Mouse (Mus musculus) CH12.LX (cell line): ENCODE data around the gene Pimreg. TPM values are rescaled to one million over a fixed set of nuclear protein-coding genes. Genes with fewer than 3 reads are reported as not detected.

Experiments
- DNase-seq: peaks from one replicate; pipeline ENCODE4 v3.0.0-alpha.2; 2013; ENCODE audit errors: extremely low read depth
- H3K27ac ChIP-seq: 2 replicates; pipeline ENCODE4 v1.5.1; 2012; ENCODE audit warnings: low read depth, mild to moderate bottlenecking, control low read depth, moderate library complexity; ENCODE audit not compliant: insufficient read depth
- H3K27me3 ChIP-seq: replicated peaks from 2 replicates; pipeline ENCODE3; 2012; ENCODE audit warnings: inconsistent platforms
- H3K36me3 ChIP-seq, 2 experiments: replicated peaks in 1 of 2; 2 replicates each; pipeline versions ENCODE3 to v1.6.1; 2012; ENCODE audit warnings: inconsistent platforms in 1 of 2, low read length in 1 of 2, mild to moderate bottlenecking in 1 of 2, mixed read lengths in 1 of 2, moderate library complexity in 1 of 2; ENCODE audit not compliant: control insufficient read depth in 1 of 2, insufficient read depth in 1 of 2
- H3K4me1 ChIP-seq, 2 experiments: 2 replicates each; pipeline ENCODE4 v1.6.1; 2012; ENCODE audit warnings: inconsistent platforms in 1 of 2, moderate library complexity in 1 of 2; ENCODE audit not compliant: insufficient read depth in 2 of 2, control insufficient read depth in 1 of 2
- H3K4me2 ChIP-seq: 2 replicates; pipeline ENCODE4 v1.6.1; 2012; ENCODE audit warnings: low read depth, mild to moderate bottlenecking, control low read depth; ENCODE audit not compliant: poor library complexity, insufficient read depth, severe bottlenecking
- H3K4me3 ChIP-seq, 3 experiments: fragments of 150-350 bp in 1 of 3; sonication (generic) in 1 of 3; replicated peaks in 1 of 3; 2 replicates each; pipeline versions ENCODE3 to v1.5.1; 2011 to 2012; ENCODE audit warnings: low read depth in 2 of 3, low read length in 2 of 3, mild to moderate bottlenecking in 2 of 3, moderate library complexity in 2 of 3, control low read depth in 1 of 3, improper control_type of control experiment in 1 of 3, inconsistent platforms in 1 of 3, mixed read lengths in 1 of 3; ENCODE audit not compliant: poor library complexity in 1 of 3
- H3K79me2 ChIP-seq: replicated peaks from 2 replicates; pipeline ENCODE4 v1.6.1; 2012; ENCODE audit warnings: mild to moderate bottlenecking, moderate library complexity; ENCODE audit not compliant: control insufficient read depth, poor library complexity, insufficient read depth, severe bottlenecking; ENCODE audit errors: extremely low read depth
- H3K9ac ChIP-seq: 2 replicates; pipeline ENCODE4 v1.6.1; 2012; ENCODE audit warnings: low read depth, mild to moderate bottlenecking, control low read depth, moderate library complexity; ENCODE audit not compliant: insufficient read depth
- H3K9me3 ChIP-seq: replicated peaks from 2 replicates; pipeline ENCODE3; 2012; ENCODE audit warnings: low read length, inconsistent platforms, mixed read lengths
- BHLHE40 ChIP-seq: IDR thresholded peaks from 2 replicates; pipeline ENCODE4 v1.6.1; 2011; ENCODE audit warnings: mild to moderate bottlenecking, low read depth, low read length, improper control_type of control experiment
- CHD1 ChIP-seq: IDR thresholded peaks from 2 replicates; pipeline ENCODE4 v1.6.1; 2012; ENCODE audit warnings: low read depth, low read length, improper control_type of control experiment, inconsistent platforms
- CHD2 ChIP-seq: IDR thresholded peaks from 2 replicates; pipeline ENCODE4 v1.6.1; 2011; ENCODE audit warnings: low read length, improper control_type of control experiment
- CTCF ChIP-seq, 2 experiments: IDR thresholded peaks in 1 of 2; conservative IDR thresholded peaks in 1 of 2; 2 replicates each; pipeline ENCODE4 v1.5.1; 2011 to 2012; ENCODE audit warnings: low read depth in 2 of 2, low read length in 2 of 2, improper control_type of control experiment in 1 of 2, inconsistent platforms in 1 of 2, mild to moderate bottlenecking in 1 of 2, moderate library complexity in 1 of 2
- EP300 ChIP-seq: IDR thresholded peaks from 2 replicates; pipeline ENCODE4 v1.6.1; 2011; ENCODE audit warnings: low read length, improper control_type of control experiment
- GABPA ChIP-seq: IDR thresholded peaks from 2 replicates; pipeline ENCODE4 v1.6.1; 2012; ENCODE audit warnings: low read depth, low read length, improper control_type of control experiment, inconsistent platforms; ENCODE audit not compliant: insufficient replicate concordance
- IRF4 ChIP-seq: IDR thresholded peaks from 2 replicates; pipeline ENCODE4 v1.6.1; 2014; ENCODE audit warnings: low read depth, mild to moderate bottlenecking, inconsistent platforms, low read length, improper control_type of control experiment
- KAT2A ChIP-seq: IDR thresholded peaks from 2 replicates; pipeline ENCODE4 v1.6.1; 2012; ENCODE audit warnings: low read length, improper control_type of control experiment, inconsistent platforms; ENCODE audit not compliant: insufficient replicate concordance
- MAX ChIP-seq: IDR thresholded peaks from 2 replicates; pipeline ENCODE4 v1.6.1; 2011; ENCODE audit warnings: low read length, improper control_type of control experiment
- MEF2A ChIP-seq: IDR thresholded peaks from 2 replicates; pipeline ENCODE4 v1.6.1; 2014; ENCODE audit warnings: low read depth, mild to moderate bottlenecking, inconsistent platforms, low read length, improper control_type of control experiment, borderline replicate concordance
- MXI1 ChIP-seq: IDR thresholded peaks from 2 replicates; pipeline ENCODE4 v1.6.1; 2011; ENCODE audit warnings: mild to moderate bottlenecking, low read depth, low read length, improper control_type of control experiment
- MYC ChIP-seq: IDR thresholded peaks from 2 replicates; pipeline ENCODE4 v1.6.1; 2011; ENCODE audit warnings: low read depth, mild to moderate bottlenecking, improper control_type of control experiment, low read length
- NRF1 ChIP-seq: IDR thresholded peaks from 2 replicates; pipeline ENCODE4 v1.6.1; 2014; ENCODE audit warnings: low read depth, mild to moderate bottlenecking, inconsistent platforms, low read length, improper control_type of control experiment, moderate library complexity
- PAX5 ChIP-seq: IDR thresholded peaks from 2 replicates; pipeline ENCODE4 v1.6.1; 2012; ENCODE audit warnings: low read length, inconsistent platforms, mixed read lengths
- POLR2A ChIP-seq: IDR thresholded peaks from 2 replicates; pipeline ENCODE4 v1.6.1; 2011; ENCODE audit warnings: low read depth, mild to moderate bottlenecking, improper control_type of control experiment, low read length
- RAD21 ChIP-seq: IDR thresholded peaks from 2 replicates; pipeline ENCODE4 v1.6.1; 2011; ENCODE audit warnings: low read depth, mild to moderate bottlenecking, low read length, improper control_type of control experiment, moderate library complexity
- SIN3A ChIP-seq: IDR thresholded peaks from 2 replicates; pipeline ENCODE4 v1.6.1; 2012; ENCODE audit warnings: low read length, improper control_type of control experiment, inconsistent platforms
- SMC3 ChIP-seq: IDR thresholded peaks from 2 replicates; pipeline ENCODE4 v1.6.1; 2011; ENCODE audit warnings: low read depth, low read length, improper control_type of control experiment
- TCF12 ChIP-seq: IDR thresholded peaks from 2 replicates; pipeline ENCODE4 v1.6.1; 2014; ENCODE audit warnings: low read depth, mild to moderate bottlenecking, inconsistent platforms, low read length, improper control_type of control experiment
- UBTF ChIP-seq: IDR thresholded peaks from 2 replicates; pipeline ENCODE4 v1.6.1; 2012; ENCODE audit warnings: low read depth, mild to moderate bottlenecking, inconsistent platforms, low read length, improper control_type of control experiment, moderate library complexity
- USF2 ChIP-seq: conservative IDR thresholded peaks from 2 replicates; pipeline ENCODE4 v1.6.1; 2011; ENCODE audit warnings: low read depth, low read length, improper control_type of control experiment
- ZC3H11A ChIP-seq: IDR thresholded peaks from 2 replicates; pipeline ENCODE4 v1.6.1; 2012; ENCODE audit warnings: low read depth, mild to moderate bottlenecking, inconsistent platforms, low read length, improper control_type of control experiment
- ZKSCAN1 ChIP-seq: IDR thresholded peaks from 2 replicates; pipeline ENCODE4 v1.6.1; 2012; ENCODE audit warnings: low read depth, inconsistent platforms, low read length, improper control_type of control experiment, borderline replicate concordance
- ZNF384 ChIP-seq: IDR thresholded peaks from 2 replicates; pipeline ENCODE4 v1.6.1; 2012; ENCODE audit warnings: low read depth, low read length, improper control_type of control experiment, inconsistent platforms
- dilution Hi-C: fragments of 300-500 bp; cut with MboI; formaldehyde crosslinking; loops from 2 replicates; pipeline ENCODE4 v1.14.3; 2020; ENCODE audit warnings: low sequenced_read_pairs; ENCODE audit not compliant: extremely low pct_unique_long_range_greater_than_20kb, extremely low pct_ligation_motif_present
- in situ Hi-C: fragments of 300-500 bp; cut with MboI; formaldehyde crosslinking; loops from 3 replicates; pipeline ENCODE4 v1.14.3; 2019; ENCODE audit warnings: low sequenced_read_pairs, low pct_ligation_motif_present, low pct_unique_long_range_greater_than_20kb, mixed read lengths
- polyA plus RNA-seq: library from polyadenylated mRNA; unstranded; fragments of >175 nt; gene quantifications from 2 replicates; pipeline ENCODE4 v1.2.1, GENCODE M21; 2012; ENCODE audit warnings: low read depth; ENCODE audit not compliant: insufficient read length
- total RNA-seq, 2 experiments: library from RNA; depleted of rRNA; stranded (reverse); fragments of 300-350 nt in 1 of 2; fragments of >200 nt in 1 of 2; gene quantifications; 2 replicates each; pipeline ENCODE4 v1.2.3; 2012 to 2014

The Pimreg gene
- total and polyA plus RNA-seq, 3 experiments: 26.4 to 52.7 (median 27.9) TPM

DNA sequence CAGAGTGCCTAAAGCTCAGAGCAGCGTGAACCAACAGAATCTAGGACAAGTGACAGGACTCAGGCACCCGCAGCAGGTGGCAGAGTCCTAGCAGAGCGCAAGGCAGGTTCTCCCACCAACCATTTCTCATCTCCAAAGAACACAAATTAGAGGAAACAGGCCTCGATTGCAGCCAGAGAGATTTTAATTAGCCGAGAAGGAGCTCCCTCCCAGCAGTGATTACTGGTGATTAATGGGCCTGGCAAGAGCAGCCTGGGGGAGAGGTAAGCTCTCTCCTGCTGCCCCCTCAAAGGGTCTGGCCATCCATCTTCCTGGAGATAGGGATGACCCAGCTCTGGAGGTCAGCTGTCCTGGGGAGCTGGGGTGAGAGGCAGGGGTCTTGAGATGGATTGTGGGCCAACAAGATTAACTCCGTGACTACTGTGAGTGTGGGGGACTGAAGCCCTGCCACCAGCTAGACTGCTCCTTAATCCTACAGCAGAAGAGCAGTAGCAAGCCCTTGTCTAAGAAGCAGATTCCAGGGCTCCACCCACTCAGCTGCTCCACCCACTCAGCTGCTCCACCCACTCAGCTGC, 30.6 kb downstream of the Pimreg start:
- H3K9me3 ChIP-seq: no peaks in the 10 kb centered on the region

DNA sequence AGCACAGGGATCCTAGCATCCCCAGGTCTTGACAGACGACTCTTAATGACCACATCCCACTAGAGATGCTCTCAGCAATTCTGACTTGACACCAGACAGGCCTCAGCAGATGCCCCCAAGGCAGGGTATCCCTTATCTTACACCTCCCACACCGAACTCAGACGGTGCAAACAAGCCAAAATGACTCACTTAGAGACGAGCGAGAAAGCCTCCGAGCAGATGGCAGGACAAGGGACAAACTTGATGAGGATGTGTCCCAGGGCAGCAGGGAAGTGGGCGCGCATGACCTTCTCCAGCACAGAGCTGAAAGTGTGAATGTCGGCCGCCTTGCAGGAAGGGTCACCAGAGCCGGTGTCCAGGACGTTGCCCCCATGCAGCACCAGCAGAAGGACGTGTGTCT, 32.4 kb downstream of the Pimreg start:
- dilution Hi-C loops: no loop called here

More for the DNA sequence above, 30.6 kb downstream of the Pimreg start:
- no peak overlapping the region for H3K4me3 ChIP-seq
- no peak overlapping the region for H3K4me2 ChIP-seq
- dilution Hi-C loops (no loop called here), in situ Hi-C loops (no loop called here)
- no peak for DNase-seq
- peaks cover 69% of the 10 kb centered on the region for H3K27me3 ChIP-seq
- no peaks in the 10 kb centered on the region for H3K79me2 ChIP-seq
- H3K4me1 ChIP-seq: peaks cover 16 to 29% of the 10 kb centered on the region in 2 experiments
- no peak overlapping the region for H3K27ac ChIP-seq
- H3K9ac ChIP-seq: no peak overlapping the region
- no peak for TF ChIP-seq CHD1
- no peak for TF ChIP-seq BHLHE40
- no peak for TF ChIP-seq SMC3
- TF ChIP-seq ZC3H11A: no peak
- TF ChIP-seq NRF1: no peak
- TF ChIP-seq TCF12: no peak
- no peak for TF ChIP-seq SIN3A
- no peak for TF ChIP-seq POLR2A
- no peak for TF ChIP-seq IRF4
- no peak for TF ChIP-seq RAD21
- no peak for TF ChIP-seq ZKSCAN1
- TF ChIP-seq KAT2A: no peak
- no peak for TF ChIP-seq EP300
- no peak for TF ChIP-seq UBTF
- no peak for TF ChIP-seq MYC
- TF ChIP-seq USF2: no peak
- no peak for TF ChIP-seq CTCF (conservative IDR thresholded peaks at IDR 0.05 in 1 of 2, IDR thresholded peaks at IDR 0.05 in 1 of 2; ENCODE audit: low read depth in 2 of 2, low read length in 2 of 2)
- no peak for TF ChIP-seq GABPA
- no peak for TF ChIP-seq PAX5
- TF ChIP-seq, all 38 proteins: peak for 0
- H3K36me3 ChIP-seq: no peaks in the 10 kb centered on the region

More for the DNA sequence above, 32.4 kb downstream of the Pimreg start:
- Histone ChIP-seq H3K79me2 (no peaks in the 10 kb centered on the region), H3K9me3 (no peaks in the 10 kb centered on the region), H3K4me1 (peaks cover 16 to 34% of the 10 kb centered on the region in 2 experiments), H3K9ac (no peak overlapping the region), H3K27ac (no peak overlapping the region), H3K36me3 (no peaks in the 10 kb centered on the region), H3K4me3 (no peak overlapping the region), H3K27me3 (peaks cover 67% of the 10 kb centered on the region), H3K4me2 (no peak overlapping the region)
- no peak for DNase-seq
- TF ChIP-seq MEF2A: no peak
- TF ChIP-seq BHLHE40: no peak
- no peak for TF ChIP-seq MAX
- no peak for TF ChIP-seq CTCF (conservative IDR thresholded peaks at IDR 0.05 in 1 of 2, IDR thresholded peaks at IDR 0.05 in 1 of 2; ENCODE audit: low read depth in 2 of 2, low read length in 2 of 2)
- no peak for TF ChIP-seq IRF4
- TF ChIP-seq CHD2: no peak
- no peak for TF ChIP-seq MXI1
- no peak for TF ChIP-seq ZNF384
- in situ Hi-C loops: no loop called here
